Mouse (Mus musculus): Measurements from ENCODE around the gene Ggcx.

The Ggcx gene

GRCm38 (mm10) chr6:72414076-72414756 lies at the start of gene Ggcx:
Gene Ggcx, plus strand, starts transcription at chr6:72414308.
- DNase-seq, result peak; percentile 98

- no peak for DNase-seq
These were observed 49.1 kb upstream of the Ggcx start for GRCm38 (mm10) chr6:72364985-72365384.

- no peak for DNase-seq
These were observed 47.8 kb upstream of the Ggcx start for GRCm38 (mm10) chr6:72366304-72366703.

GRCm38 (mm10) chr6:72366844-72367443 lies 47.2 kb upstream of the Ggcx start, which contains the start of gene Rnf181:
Gene Rnf181, minus strand, starts transcription at chr6:72366956.
- DNase-seq, result no peak

GRCm38 (mm10) chr6:72367460-72367974 lies 46.6 kb upstream of the Ggcx start:
- DNase-seq, result no peak

GRCm38 (mm10) chr6:72369557-72369956 lies 44.6 kb upstream of the Ggcx start:
- no peak for DNase-seq

- no peak for DNase-seq
These were observed 44.0 kb upstream of the Ggcx start for GRCm38 (mm10) chr6:72370091-72370490.

- no peak for DNase-seq
These were observed 43.0 kb upstream of the Ggcx start for GRCm38 (mm10) chr6:72371147-72371546.

- DNase-seq, result no peak
These were observed 42.5 kb upstream of the Ggcx start for GRCm38 (mm10) chr6:72371571-72371970.

- peak; percentile 64 for DNase-seq
These were observed 40.9 kb upstream of the Ggcx start for GRCm38 (mm10) chr6:72373184-72373583.

GRCm38 (mm10) chr6:72374206-72374605 lies 39.9 kb upstream of the Ggcx start:
- DNase-seq, result no peak

- DNase-seq, result peak; percentile 55
These were observed 39.1 kb upstream of the Ggcx start for GRCm38 (mm10) chr6:72374820-72375563.

- no peak for DNase-seq
These were observed 35.4 kb upstream of the Ggcx start for GRCm38 (mm10) chr6:72378510-72379234.

GRCm38 (mm10) chr6:72379377-72380130 lies 34.6 kb upstream of the Ggcx start:
- DNase-seq, result no peak

- DNase-seq, result peak; percentile 95
These were observed 33.9 kb upstream of the Ggcx start, which contains the start of gene Vamp5 for GRCm38 (mm10) chr6:72380131-72380770. Gene Vamp5, minus strand, starts transcription at chr6:72380468.

GRCm38 (mm10) chr6:72382494-72382893 lies 31.6 kb upstream of the Ggcx start:
- DNase-seq, result no peak

GRCm38 (mm10) chr6:72383142-72383820 lies 30.8 kb upstream of the Ggcx start:
- no peak for DNase-seq

- DNase-seq, result no peak
These were observed 30.2 kb upstream of the Ggcx start for GRCm38 (mm10) chr6:72383952-72384351.

- DNase-seq, result no peak
These were observed 28.9 kb upstream of the Ggcx start for GRCm38 (mm10) chr6:72385258-72385657.

- DNase-seq, result no peak
These were observed 27.5 kb upstream of the Ggcx start for GRCm38 (mm10) chr6:72386561-72386960.

- DNase-seq, result no peak
These were observed 26.3 kb upstream of the Ggcx start for GRCm38 (mm10) chr6:72387816-72388215.

Data from lung, postnatal 36 days (tissue).